Mouse (Mus musculus): ENCODE measurements around the gene Lyst.

GRCm38 (mm10) chr13:13572941-13573340, 17.3 kb upstream of the Lyst start:
- TF ChIP-seq EP300 (optimal IDR thresholded peaks at IDR 0.05) = no peak
- TF ChIP-seq CTCF (IDR thresholded peaks at IDR 0.05; ENCODE audit: low read depth) = no peak

Data from stomach, postnatal 0 days (tissue).